Mouse (Mus musculus) E14TG2a.4 (cell line): ENCODE measurements around the gene A630001G21Rik.

Experiments used
- H3K27me3 ChIP-seq: 2 replicates; pipeline ENCODE4 v1.6.1; 2014; ENCODE audit warnings: low read length, control low read depth; ENCODE audit not compliant: insufficient read depth
- H3K36me3 ChIP-seq: 2 replicates; pipeline ENCODE4 v1.6.1; 2014; ENCODE audit warnings: low read length, control low read depth; ENCODE audit not compliant: insufficient read depth
- H3K4me1 ChIP-seq: replicated peaks from 2 replicates; pipeline ENCODE4 v1.6.1; 2014; ENCODE audit warnings: low read depth, low read length, control low read depth
- H3K4me3 ChIP-seq: replicated peaks from 2 replicates; pipeline ENCODE4 v1.5.1; 2014; ENCODE audit warnings: mild to moderate bottlenecking, low read length
- H3K9me3 ChIP-seq: 2 replicates; pipeline ENCODE4 v1.6.1; 2014; ENCODE audit warnings: low read length, control low read depth
- CTCF ChIP-seq: conservative IDR thresholded peaks from 2 replicates; pipeline ENCODE4 v1.5.1; 2014; ENCODE audit warnings: low read length
- NANOG ChIP-seq: IDR thresholded peaks from 2 replicates; pipeline ENCODE4 v1.6.1; 2014; ENCODE audit warnings: borderline replicate concordance, low read length, mixed read lengths
- POU5F1 ChIP-seq: IDR thresholded peaks from 2 replicates; pipeline ENCODE4 v1.6.1; 2014; ENCODE audit warnings: low read length, borderline replicate concordance

The A630001G21Rik gene

GRCm38 (mm10) chr1:85735463-85736123 lies 42.9 kb downstream of the A630001G21Rik start:
- TF ChIP-seq POU5F1 (no peak), CTCF (no peak), NANOG (no peak)
- Histone ChIP-seq H3K36me3 (no peaks in the 10 kb centered on the region), H3K9me3 (no peaks in the 10 kb centered on the region), H3K4me3 (peak overlapping the region; percentile 55; the same call in 1 of the 2 replicates), H3K4me1 (peaks cover 14% of the 10 kb centered on the region), H3K27me3 (no peaks in the 10 kb centered on the region; the same call in 1 of the 2 replicates)

- H3K9me3 ChIP-seq, result no peaks in the 10 kb centered on the region
- H3K36me3 ChIP-seq, result no peaks in the 10 kb centered on the region
- no peak overlapping the region for H3K4me3 ChIP-seq
- no peaks in the 10 kb centered on the region; the same call in 1 of the 2 replicates for H3K27me3 ChIP-seq
- TF ChIP-seq POU5F1, result no peak
- TF ChIP-seq NANOG, result no peak
- H3K4me1 ChIP-seq, result peaks cover 14% of the 10 kb centered on the region
These were observed 43.9 kb downstream of the A630001G21Rik start for GRCm38 (mm10) chr1:85734511-85734910.

GRCm38 (mm10) chr1:85732581-85732980 lies 45.9 kb downstream of the A630001G21Rik start:
- TF ChIP-seq POU5F1 (no peak), CTCF (no peak), NANOG (no peak)
- Histone ChIP-seq H3K27me3 (no peaks in the 10 kb centered on the region; the same call in 1 of the 2 replicates), H3K36me3 (no peaks in the 10 kb centered on the region), H3K4me3 (no peak overlapping the region), H3K4me1 (peaks cover 14% of the 10 kb centered on the region), H3K9me3 (no peaks in the 10 kb centered on the region)

- Histone ChIP-seq H3K27me3 (no peaks in the 10 kb centered on the region; the same call in 1 of the 2 replicates), H3K9me3 (no peaks in the 10 kb centered on the region; the same call in 1 of the 2 replicates), H3K36me3 (no peaks in the 10 kb centered on the region), H3K4me1 (0 out of 2 replicates have a peak, but pooled peaks cover 4% of the 10 kb centered on the region), H3K4me3 (no peak overlapping the region)
- no peak for TF ChIP-seq POU5F1
These were observed 48.0 kb downstream of the A630001G21Rik start for GRCm38 (mm10) chr1:85730471-85730870.

GRCm38 (mm10) chr1:85720220-85720893 lies 58.1 kb downstream of the A630001G21Rik start:
- Histone ChIP-seq H3K27me3 (peaks cover 3% of the 10 kb centered on the region; the same call in 1 of the 2 replicates), H3K4me3 (no peak overlapping the region), H3K4me1 (no peaks in the 10 kb centered on the region; the same call in 1 of the 2 replicates), H3K36me3 (no peaks in the 10 kb centered on the region), H3K9me3 (no peaks in the 10 kb centered on the region)
- TF ChIP-seq CTCF (no peak), NANOG (no peak), POU5F1 (no peak)

- no peaks in the 10 kb centered on the region for H3K9me3 ChIP-seq
- TF ChIP-seq NANOG (no peak), POU5F1 (no peak), CTCF (no peak)
- no peaks in the 10 kb centered on the region; the same call in 1 of the 2 replicates for H3K4me1 ChIP-seq
- peaks cover 3% of the 10 kb centered on the region; the same call in 1 of the 2 replicates for H3K27me3 ChIP-seq
- no peak overlapping the region for H3K4me3 ChIP-seq
- no peaks in the 10 kb centered on the region for H3K36me3 ChIP-seq
These were observed 59.4 kb downstream of the A630001G21Rik start for GRCm38 (mm10) chr1:85719049-85719448.

- H3K36me3 ChIP-seq, result no peaks in the 10 kb centered on the region
- H3K4me3 ChIP-seq, result no peak overlapping the region
- H3K27me3 ChIP-seq, result no peaks in the 10 kb centered on the region; the same call in 1 of the 2 replicates
- no peaks in the 10 kb centered on the region for H3K9me3 ChIP-seq
- TF ChIP-seq POU5F1 (no peak), CTCF (no peak), NANOG (no peak)
- H3K4me1 ChIP-seq, result no peaks in the 10 kb centered on the region
These were observed 61.9 kb downstream of the A630001G21Rik start for GRCm38 (mm10) chr1:85716447-85717027.

- TF ChIP-seq POU5F1, result no peak
- TF ChIP-seq CTCF, result no peak
- TF ChIP-seq NANOG, result no peak
- H3K4me1 ChIP-seq, result no peaks in the 10 kb centered on the region
- no peaks in the 10 kb centered on the region for H3K9me3 ChIP-seq
- no peak overlapping the region for H3K4me3 ChIP-seq
- H3K36me3 ChIP-seq, result no peaks in the 10 kb centered on the region
- no peaks in the 10 kb centered on the region for H3K27me3 ChIP-seq
These were observed 63.9 kb downstream of the A630001G21Rik start for GRCm38 (mm10) chr1:85714501-85714900.
